Mouse (Mus musculus): ENCODE measurements around the gene Wdr27. TPM values are rescaled to one million over a fixed set of nuclear protein-coding genes. Genes with fewer than 3 reads are reported as not detected.

The Wdr27 gene
- polyA plus RNA-seq, 1 experiment from 2014 or later, result 1.6 TPM

DNA sequence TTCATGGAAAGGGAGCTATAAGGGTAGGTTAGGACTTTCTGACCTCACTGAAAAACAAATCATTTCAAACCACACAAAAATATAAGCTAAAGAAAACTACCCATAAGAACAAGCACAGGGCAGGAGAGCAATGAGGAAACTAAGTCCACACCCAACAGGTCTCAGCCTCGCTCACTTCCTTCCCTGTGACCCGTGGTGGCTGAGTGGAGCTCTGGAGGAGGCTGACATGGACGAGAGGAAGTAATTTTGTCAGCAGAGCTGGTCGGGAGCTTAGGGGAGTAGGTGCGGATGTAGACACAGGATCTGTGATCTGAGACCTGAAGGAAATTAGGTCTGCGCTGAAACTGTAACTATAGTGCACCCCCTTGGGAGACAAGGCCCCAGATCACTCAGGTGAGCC is 21.4 kb downstream of the Wdr27 start:
- Histone ChIP-seq H3K36me3 (no peaks in the 10 kb centered on the region), H3K27ac (no peak overlapping the region), H3K9ac (no peak overlapping the region), H3K27me3 (replicated peaks) (peaks cover 10% of the 10 kb centered on the region), H3K9me3 (replicated peaks) (no peaks in the 10 kb centered on the region), H3K4me2 (no peak overlapping the region), H3K4me3 (no peak overlapping the region), H3K4me1 (no peaks in the 10 kb centered on the region)
- 26% methylated on average over 6 of the region's 6 CpGs for WGBS (ENCODE audit: insufficient replicate concordance)
- no peak for ATAC-seq

- no peak overlapping the region for H3K9ac ChIP-seq
- no peak overlapping the region for H3K4me3 ChIP-seq
- H3K9me3 ChIP-seq (replicated peaks), result no peaks in the 10 kb centered on the region
- no peaks in the 10 kb centered on the region for H3K4me1 ChIP-seq
- WGBS (ENCODE audit: insufficient replicate concordance), result 79% methylated on average over 8 of the region's 8 CpGs
- H3K36me3 ChIP-seq, result no peaks in the 10 kb centered on the region
- H3K27ac ChIP-seq, result no peak overlapping the region
- H3K4me2 ChIP-seq, result no peak overlapping the region
- ATAC-seq, result no peak
- peaks cover 10% of the 10 kb centered on the region for H3K27me3 ChIP-seq (replicated peaks)
Measured at GRCm38 (mm10) chr17:14917866-14918265, 25.1 kb downstream of the Wdr27 start.

- ATAC-seq, result no peak
- Histone ChIP-seq H3K4me1 (no peaks in the 10 kb centered on the region), H3K4me2 (no peak overlapping the region), H3K27ac (no peak overlapping the region), H3K9ac (no peak overlapping the region), H3K9me3 (replicated peaks) (no peaks in the 10 kb centered on the region), H3K36me3 (no peaks in the 10 kb centered on the region), H3K27me3 (replicated peaks) (peaks cover 7% of the 10 kb centered on the region), H3K4me3 (no peak overlapping the region)
- WGBS (ENCODE audit: insufficient replicate concordance), result 73% methylated on average over 4 of the region's 4 CpGs
Measured at GRCm38 (mm10) chr17:14914401-14914800, 28.6 kb downstream of the Wdr27 start.

GRCm38 (mm10) chr17:14912981-14913380 is 30.0 kb downstream of the Wdr27 start:
- 78% methylated on average over 8 of the region's 8 CpGs for WGBS (ENCODE audit: insufficient replicate concordance)
- no peak overlapping the region for H3K27ac ChIP-seq
- H3K27me3 ChIP-seq (replicated peaks), result no peaks in the 10 kb centered on the region
- ATAC-seq, result no peak
- no peak overlapping the region for H3K9ac ChIP-seq
- H3K9me3 ChIP-seq (replicated peaks), result no peaks in the 10 kb centered on the region
- no peak overlapping the region for H3K4me2 ChIP-seq
- no peaks in the 10 kb centered on the region for H3K36me3 ChIP-seq
- H3K4me1 ChIP-seq, result no peaks in the 10 kb centered on the region
- H3K4me3 ChIP-seq, result no peak overlapping the region

DNA sequence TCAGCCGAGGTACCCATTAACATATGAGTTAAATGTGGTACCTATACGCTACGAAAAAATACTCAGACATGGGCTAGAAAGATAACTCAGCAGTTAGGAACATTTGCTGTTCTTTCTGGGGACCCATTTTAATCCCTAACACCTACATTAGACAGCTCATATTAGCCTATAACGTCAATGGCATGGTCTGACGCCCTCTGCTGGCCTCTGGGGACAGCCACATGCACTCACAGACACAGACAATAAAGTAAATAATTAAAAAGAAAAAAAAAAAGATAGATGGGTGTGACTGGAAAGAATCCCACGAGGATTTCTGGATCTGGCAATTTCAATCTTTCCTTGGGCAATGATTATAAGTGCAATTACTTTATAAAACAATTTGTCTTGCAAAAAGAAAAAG is 30.5 kb downstream of the Wdr27 start:
- no peak overlapping the region for H3K4me3 ChIP-seq
- ATAC-seq, result no peak
- no peaks in the 10 kb centered on the region for H3K9me3 ChIP-seq (replicated peaks)
- no peak overlapping the region for H3K27ac ChIP-seq
- no peaks in the 10 kb centered on the region for H3K4me1 ChIP-seq
- no peak overlapping the region for H3K4me2 ChIP-seq
- WGBS (ENCODE audit: insufficient replicate concordance), result 45% methylated on average over 6 of the region's 6 CpGs
- H3K36me3 ChIP-seq, result no peaks in the 10 kb centered on the region
- H3K9ac ChIP-seq, result no peak overlapping the region
- no peaks in the 10 kb centered on the region for H3K27me3 ChIP-seq (replicated peaks)

- H3K27ac ChIP-seq, result no peak overlapping the region
- no peak overlapping the region for H3K9ac ChIP-seq
- no peak for ATAC-seq
- no peaks in the 10 kb centered on the region for H3K9me3 ChIP-seq (replicated peaks)
- peaks cover 4% of the 10 kb centered on the region; the same call in 1 of the 2 replicates for H3K27me3 ChIP-seq (replicated peaks)
- H3K4me1 ChIP-seq, result no peaks in the 10 kb centered on the region
- H3K36me3 ChIP-seq, result no peaks in the 10 kb centered on the region
- 83% methylated on average over 5 of the region's 5 CpGs for WGBS (ENCODE audit: insufficient replicate concordance)
- no peak overlapping the region for H3K4me2 ChIP-seq
- H3K4me3 ChIP-seq, result no peak overlapping the region
Measured at GRCm38 (mm10) chr17:14910771-14911170, 32.2 kb downstream of the Wdr27 start.

DNA sequence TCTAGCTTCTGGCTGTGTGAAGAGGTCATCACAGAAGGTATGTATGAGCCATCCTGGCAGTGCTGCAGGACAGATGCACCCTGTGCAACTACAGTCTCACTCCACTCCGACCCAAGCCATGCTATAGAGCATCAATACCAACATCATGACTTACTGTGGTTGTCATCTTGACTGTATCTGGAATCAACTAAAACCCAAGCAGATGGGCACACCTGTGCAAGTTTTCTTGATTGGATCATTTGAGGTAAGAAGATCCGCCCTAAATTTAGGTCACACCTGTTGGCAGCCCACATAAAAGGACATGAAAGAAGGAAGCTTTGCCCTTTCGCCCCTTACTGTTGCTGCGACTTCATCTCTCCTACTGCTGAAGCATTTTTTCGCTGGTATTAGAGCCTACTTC is 33.6 kb downstream of the Wdr27 start:
- ATAC-seq, result no peak
- peaks cover 4% of the 10 kb centered on the region; the same call in 1 of the 2 replicates for H3K27me3 ChIP-seq (replicated peaks)
- H3K9ac ChIP-seq, result no peak overlapping the region
- WGBS (ENCODE audit: insufficient replicate concordance), result 66% methylated on average over 5 of the region's 5 CpGs
- H3K4me2 ChIP-seq, result no peak overlapping the region
- H3K9me3 ChIP-seq (replicated peaks), result no peaks in the 10 kb centered on the region
- H3K4me1 ChIP-seq, result no peaks in the 10 kb centered on the region
- H3K36me3 ChIP-seq, result no peaks in the 10 kb centered on the region
- H3K4me3 ChIP-seq, result no peak overlapping the region
- H3K27ac ChIP-seq, result no peak overlapping the region

- Histone ChIP-seq H3K9me3 (replicated peaks) (no peaks in the 10 kb centered on the region), H3K36me3 (no peaks in the 10 kb centered on the region), H3K4me3 (no peak overlapping the region), H3K4me1 (no peaks in the 10 kb centered on the region), H3K4me2 (no peak overlapping the region), H3K9ac (no peak overlapping the region), H3K27ac (no peak overlapping the region), H3K27me3 (replicated peaks) (peaks cover 10% of the 10 kb centered on the region; the same call in 1 of the 2 replicates)
- no peak for ATAC-seq
- 57% methylated on average over 12 of the region's 12 CpGs for WGBS (ENCODE audit: insufficient replicate concordance)
Measured at GRCm38 (mm10) chr17:14907136-14907535, 35.8 kb downstream of the Wdr27 start.

GRCm38 (mm10) chr17:14906611-14907010 is 36.3 kb downstream of the Wdr27 start:
- no peak overlapping the region for H3K27ac ChIP-seq
- H3K27me3 ChIP-seq (replicated peaks), result peaks cover 10% of the 10 kb centered on the region; the same call in 1 of the 2 replicates
- no peak overlapping the region for H3K4me3 ChIP-seq
- H3K4me1 ChIP-seq, result no peaks in the 10 kb centered on the region
- no peak overlapping the region for H3K4me2 ChIP-seq
- ATAC-seq, result no peak
- WGBS (ENCODE audit: insufficient replicate concordance), result 29% methylated on average over 1 of the region's 1 CpGs
- H3K9ac ChIP-seq, result no peak overlapping the region
- no peaks in the 10 kb centered on the region for H3K36me3 ChIP-seq
- H3K9me3 ChIP-seq (replicated peaks), result no peaks in the 10 kb centered on the region

GRCm38 (mm10) chr17:14904637-14905265 is 38.2 kb downstream of the Wdr27 start:
- Histone ChIP-seq H3K27ac (no peak overlapping the region), H3K4me3 (no peak overlapping the region), H3K27me3 (replicated peaks) (peaks cover 10% of the 10 kb centered on the region; the same call in 1 of the 2 replicates), H3K9me3 (replicated peaks) (no peaks in the 10 kb centered on the region), H3K4me2 (no peak overlapping the region), H3K9ac (no peak overlapping the region), H3K36me3 (no peaks in the 10 kb centered on the region), H3K4me1 (no peaks in the 10 kb centered on the region)
- ATAC-seq, result no peak
- 36% methylated on average over 7 of the region's 7 CpGs for WGBS (ENCODE audit: insufficient replicate concordance)

GRCm38 (mm10) chr17:14904206-14904605 is 38.8 kb downstream of the Wdr27 start:
- no peaks in the 10 kb centered on the region for H3K9me3 ChIP-seq (replicated peaks)
- no peaks in the 10 kb centered on the region for H3K4me1 ChIP-seq
- ATAC-seq, result no peak
- H3K4me2 ChIP-seq, result no peak overlapping the region
- H3K27me3 ChIP-seq (replicated peaks), result peaks cover 10% of the 10 kb centered on the region; the same call in 1 of the 2 replicates
- H3K36me3 ChIP-seq, result no peaks in the 10 kb centered on the region
- no peak overlapping the region for H3K4me3 ChIP-seq
- WGBS (ENCODE audit: insufficient replicate concordance), result 67% methylated on average over 6 of the region's 6 CpGs
- H3K27ac ChIP-seq, result no peak overlapping the region
- no peak overlapping the region for H3K9ac ChIP-seq

- no peaks in the 10 kb centered on the region for H3K36me3 ChIP-seq
- no peak overlapping the region for H3K4me3 ChIP-seq
- no peaks in the 10 kb centered on the region for H3K9me3 ChIP-seq (replicated peaks)
- no peak overlapping the region for H3K4me2 ChIP-seq
- WGBS (ENCODE audit: insufficient replicate concordance), result 66% methylated on average over 3 of the region's 3 CpGs
- no peak for ATAC-seq
- no peaks in the 10 kb centered on the region for H3K4me1 ChIP-seq
- H3K9ac ChIP-seq, result no peak overlapping the region
- H3K27ac ChIP-seq, result no peak overlapping the region
- H3K27me3 ChIP-seq (replicated peaks), result peaks cover 10% of the 10 kb centered on the region; the same call in 1 of the 2 replicates
Measured at GRCm38 (mm10) chr17:14903212-14903611, 39.7 kb downstream of the Wdr27 start.

DNA sequence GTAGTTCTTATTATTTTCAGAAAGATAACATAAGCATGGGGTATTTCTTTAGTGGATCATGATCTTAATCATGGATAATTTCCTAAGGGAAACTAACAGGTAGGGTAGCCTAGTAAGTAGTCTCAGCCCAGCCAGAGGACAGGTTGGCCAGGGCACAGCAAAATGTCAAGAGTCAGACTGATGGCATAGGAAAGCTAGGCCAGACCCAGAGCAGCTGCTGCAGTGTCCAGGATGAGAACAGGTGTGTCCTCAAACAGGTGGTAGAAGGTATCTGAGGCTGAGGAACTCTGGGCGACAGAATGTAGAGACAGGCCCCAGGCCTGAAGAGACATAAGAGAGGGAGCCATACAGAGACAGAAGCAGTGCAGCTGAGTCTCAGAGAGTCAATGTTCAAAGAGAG is 44.0 kb downstream of the Wdr27 start:
- Histone ChIP-seq H3K27me3 (replicated peaks) (0 out of 2 replicates have a peak, but pooled peaks cover 4% of the 10 kb centered on the region), H3K36me3 (no peaks in the 10 kb centered on the region), H3K9ac (no peak overlapping the region), H3K4me2 (no peak overlapping the region), H3K4me3 (no peak overlapping the region), H3K27ac (no peak overlapping the region), H3K4me1 (no peaks in the 10 kb centered on the region), H3K9me3 (replicated peaks) (no peaks in the 10 kb centered on the region)
- ATAC-seq, result no peak
- 40% methylated on average over 1 of the region's 1 CpGs for WGBS (ENCODE audit: insufficient replicate concordance)
